Mouse (Mus musculus) liver, embryonic 11.5 days (tissue): ENCODE measurements around the gene Ivns1abp. TPM values are rescaled to one million over a fixed set of nuclear protein-coding genes. Genes with fewer than 3 reads are reported as not detected.

Source experiments
- ATAC-seq: fragments of 200-750 bp; cut with Nextera tagmentation; replicated peaks from 2 replicates; pipeline ENCODE4 v1.8.0; 2017; ENCODE audit warnings: moderate number of reproducible peaks, mild to moderate bottlenecking, moderate TSS enrichment, moderate library complexity; ENCODE audit not compliant: low FRiP score
- DNase-seq: peaks from one replicate; pipeline ENCODE4 v3.0.0-alpha.2; 2017; ENCODE audit warnings: low spot score
- H3K27ac ChIP-seq: fragments of 300-500 bp; sonication (generic); 2 replicates; pipeline ENCODE4 v1.5.1; 2014; ENCODE audit warnings: mild to moderate bottlenecking, low read depth, low read length, control low read depth
- H3K27me3 ChIP-seq: fragments of 300-500 bp; sonication (generic); replicated peaks from 2 replicates; pipeline ENCODE4 v1.6.1; 2014; ENCODE audit warnings: low read length, mixed read lengths; ENCODE audit not compliant: control insufficient read depth, insufficient read depth
- H3K36me3 ChIP-seq: fragments of 300-500 bp; sonication (generic); 2 replicates; pipeline ENCODE4 v1.6.1; 2014; ENCODE audit warnings: mild to moderate bottlenecking, low read length, moderate library complexity, mixed read lengths; ENCODE audit not compliant: control insufficient read depth, insufficient read depth
- H3K4me1 ChIP-seq: fragments of 300-500 bp; sonication (generic); replicated peaks from 2 replicates; pipeline ENCODE4 v1.6.1; 2014; ENCODE audit warnings: low read length, mixed read lengths; ENCODE audit not compliant: control insufficient read depth, insufficient read depth
- H3K4me2 ChIP-seq: fragments of 300-500 bp; sonication (generic); 2 replicates; pipeline ENCODE4 v1.6.1; 2014; ENCODE audit warnings: mild to moderate bottlenecking, control low read depth, moderate library complexity
- H3K4me3 ChIP-seq: fragments of 300-500 bp; sonication (generic); 2 replicates; pipeline ENCODE4 v1.5.1; 2014; ENCODE audit warnings: low read depth, low read length, control low read depth
- H3K9ac ChIP-seq: fragments of 300-500 bp; sonication (generic); 2 replicates; pipeline ENCODE4 v1.6.1; 2014; ENCODE audit warnings: low read depth, low read length, control low read depth
- H3K9me3 ChIP-seq: fragments of 300-500 bp; sonication (generic); 2 replicates; pipeline ENCODE4 v1.6.1; 2016; ENCODE audit warnings: low read length, inconsistent platforms, mixed read lengths; ENCODE audit not compliant: control insufficient read depth
- WGBS: fragments of 180-500 bp; shearing (Covaris S2); extraction: QIAGEN DNeasy Blood & Tissue Kit; methylation state at CpG from one replicate; pipeline ENCODE4 v1.1.7; 2014; 5-methylcytosine and 5-hydroxymethylcytosine counted together
- polyA plus RNA-seq: library from polyadenylated mRNA; unstranded; fragments of >200 nt; fragmentation: Nextera tagmentation; extraction: Ambion mirVana; gene quantifications from 2 replicates; pipeline ENCODE4 v1.2.1, GENCODE M21; 2014

Ivns1abp gene
- polyA plus RNA-seq, 1 experiment from 2014 or later: 231 TPM

GRCm38 (mm10) chr1:151307059-151307458 lies 37.2 kb upstream of the Ivns1abp start:
- Histone ChIP-seq H3K9ac (no peak overlapping the region), H3K36me3 (no peaks in the 10 kb centered on the region), H3K27me3 (no peaks in the 10 kb centered on the region), H3K9me3 (no peaks in the 10 kb centered on the region), H3K4me1 (no peaks in the 10 kb centered on the region), H3K4me3 (no peak overlapping the region), H3K27ac (no peak overlapping the region), H3K4me2 (no peak overlapping the region)
- DNase-seq: no peak
- ATAC-seq: no peak
- WGBS: 65% methylated on average over 2 of the region's 2 CpGs

DNA sequence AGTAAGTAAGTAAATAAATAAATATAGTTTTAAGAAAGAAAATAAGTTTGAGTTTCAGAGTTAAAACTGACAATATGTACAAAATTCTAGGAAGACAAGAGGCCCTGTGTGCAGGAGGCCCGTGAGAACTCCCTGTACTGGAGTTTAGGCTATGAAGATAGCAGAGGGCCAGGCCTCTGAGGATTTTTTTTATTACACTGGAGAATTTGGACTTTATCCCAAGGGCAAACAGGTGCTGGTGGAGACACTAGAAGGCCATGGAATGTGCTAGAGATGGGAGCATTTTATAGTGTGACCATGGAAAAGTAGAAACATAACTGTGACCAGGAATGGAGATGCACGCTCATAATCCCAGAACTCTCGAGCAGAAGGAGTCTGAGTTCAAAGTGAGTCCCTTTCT lies 36.5 kb upstream of the Ivns1abp start:
- Histone ChIP-seq H3K9ac (no peak overlapping the region), H3K9me3 (no peaks in the 10 kb centered on the region), H3K4me3 (no peak overlapping the region), H3K4me1 (no peaks in the 10 kb centered on the region), H3K36me3 (no peaks in the 10 kb centered on the region), H3K4me2 (no peak overlapping the region), H3K27ac (no peak overlapping the region), H3K27me3 (no peaks in the 10 kb centered on the region)
- WGBS: 79% methylated on average over 3 of the region's 3 CpGs
- ATAC-seq (no peak), DNase-seq (no peak)

- ATAC-seq (no peak), DNase-seq (no peak)
- no peak overlapping the region for H3K4me3 ChIP-seq
These were observed 35.8 kb upstream of the Ivns1abp start for GRCm38 (mm10) chr1:151308508-151308907.

DNA sequence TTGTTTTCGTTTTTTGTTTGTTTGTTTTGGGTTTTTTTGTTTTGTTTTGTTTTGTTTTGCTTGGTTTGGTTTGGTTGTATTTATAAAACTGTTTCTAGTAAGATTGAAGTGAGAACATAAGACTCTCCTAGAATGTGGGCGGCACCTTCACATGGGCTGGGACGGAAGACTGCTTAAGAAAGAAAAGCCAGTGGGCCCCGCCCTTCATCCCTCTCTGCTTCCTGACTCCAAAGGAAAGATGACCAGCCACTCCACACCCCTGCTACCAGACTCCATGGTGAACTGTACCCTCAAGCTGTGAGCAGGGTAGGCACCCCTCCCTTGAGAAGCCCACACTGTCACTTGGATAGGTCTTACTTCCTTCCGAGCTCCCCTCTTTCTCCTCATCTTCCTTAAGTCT lies 33.8 kb upstream of the Ivns1abp start:
- H3K4me2 ChIP-seq: no peak overlapping the region
- H3K4me3 ChIP-seq: no peak overlapping the region
- no peak for DNase-seq
- H3K27ac ChIP-seq: no peak overlapping the region
- H3K9me3 ChIP-seq: no peaks in the 10 kb centered on the region
- no peak overlapping the region for H3K9ac ChIP-seq
- ATAC-seq: no peak
- no peaks in the 10 kb centered on the region for H3K4me1 ChIP-seq
- WGBS: 72% methylated on average over 5 of the region's 5 CpGs
- no peaks in the 10 kb centered on the region for H3K27me3 ChIP-seq
- no peaks in the 10 kb centered on the region for H3K36me3 ChIP-seq

More at GRCm38 (mm10) chr1:151308508-151308907, 35.8 kb upstream of the Ivns1abp start:
- no peak overlapping the region for H3K4me2 ChIP-seq
- H3K36me3 ChIP-seq: no peaks in the 10 kb centered on the region
- H3K27ac ChIP-seq: no peak overlapping the region
- H3K9me3 ChIP-seq: no peaks in the 10 kb centered on the region
- H3K27me3 ChIP-seq: no peaks in the 10 kb centered on the region
- H3K9ac ChIP-seq: no peak overlapping the region
- H3K4me1 ChIP-seq: no peaks in the 10 kb centered on the region
- 71% methylated on average over 4 of the region's 4 CpGs for WGBS

- no peak overlapping the region for H3K4me2 ChIP-seq
- no peak for DNase-seq
- no peak overlapping the region for H3K27ac ChIP-seq
- no peak overlapping the region for H3K9ac ChIP-seq
- WGBS: 89% methylated on average over 11 of the region's 11 CpGs
- ATAC-seq: no peak
- H3K36me3 ChIP-seq: no peaks in the 10 kb centered on the region
- no peak overlapping the region for H3K4me3 ChIP-seq
- no peaks in the 10 kb centered on the region for H3K9me3 ChIP-seq
- H3K27me3 ChIP-seq: no peaks in the 10 kb centered on the region
- H3K4me1 ChIP-seq: no peaks in the 10 kb centered on the region
These were observed 32.9 kb upstream of the Ivns1abp start for GRCm38 (mm10) chr1:151311379-151311778.

DNA sequence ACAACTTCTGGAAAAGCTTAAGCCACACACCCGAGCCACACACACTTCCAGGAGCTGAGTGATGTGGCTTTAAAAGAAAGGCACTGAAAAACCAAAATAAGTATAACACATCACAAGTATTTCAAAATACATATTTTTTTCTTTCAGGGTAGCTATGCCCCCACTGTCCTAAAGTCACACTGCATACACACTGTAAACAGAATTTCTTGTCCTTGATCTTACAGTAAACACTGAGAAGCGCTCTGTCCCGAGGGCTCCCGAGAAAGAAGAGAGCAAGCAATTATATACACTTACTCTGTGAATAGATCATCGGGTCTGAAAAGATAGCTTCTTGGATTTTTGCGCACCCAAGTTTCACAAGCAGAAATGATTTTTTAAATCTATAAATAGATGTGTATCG lies 25.0 kb upstream of the Ivns1abp start:
- Histone ChIP-seq H3K27ac (no peak overlapping the region), H3K9me3 (no peaks in the 10 kb centered on the region), H3K9ac (no peak overlapping the region), H3K4me3 (no peak overlapping the region), H3K4me2 (no peak overlapping the region), H3K4me1 (no peaks in the 10 kb centered on the region), H3K27me3 (no peaks in the 10 kb centered on the region), H3K36me3 (no peaks in the 10 kb centered on the region)
- ATAC-seq: no peak
- WGBS: 82% methylated on average over 7 of the region's 7 CpGs
- DNase-seq: no peak

GRCm38 (mm10) chr1:151320408-151320807 lies 23.9 kb upstream of the Ivns1abp start:
- H3K9me3 ChIP-seq: no peaks in the 10 kb centered on the region
- no peaks in the 10 kb centered on the region for H3K4me1 ChIP-seq
- WGBS: 45% methylated on average over 4 of the region's 4 CpGs
- no peak for DNase-seq
- H3K27ac ChIP-seq: no peak overlapping the region
- ATAC-seq: no peak
- no peak overlapping the region for H3K9ac ChIP-seq
- H3K36me3 ChIP-seq: no peaks in the 10 kb centered on the region
- no peak overlapping the region for H3K4me2 ChIP-seq
- H3K4me3 ChIP-seq: no peak overlapping the region
- no peaks in the 10 kb centered on the region for H3K27me3 ChIP-seq

GRCm38 (mm10) chr1:151325328-151325727 lies 18.9 kb upstream of the Ivns1abp start:
- DNase-seq: no peak
- no peaks in the 10 kb centered on the region for H3K36me3 ChIP-seq
- H3K9me3 ChIP-seq: no peaks in the 10 kb centered on the region
- no peak overlapping the region for H3K4me3 ChIP-seq
- H3K4me1 ChIP-seq: no peaks in the 10 kb centered on the region
- no peak for ATAC-seq
- H3K4me2 ChIP-seq: no peak overlapping the region
- no peak overlapping the region for H3K9ac ChIP-seq
- no peak overlapping the region for H3K27ac ChIP-seq
- H3K27me3 ChIP-seq: no peaks in the 10 kb centered on the region
- WGBS: 79% methylated on average over 1 of the region's 1 CpGs

DNA sequence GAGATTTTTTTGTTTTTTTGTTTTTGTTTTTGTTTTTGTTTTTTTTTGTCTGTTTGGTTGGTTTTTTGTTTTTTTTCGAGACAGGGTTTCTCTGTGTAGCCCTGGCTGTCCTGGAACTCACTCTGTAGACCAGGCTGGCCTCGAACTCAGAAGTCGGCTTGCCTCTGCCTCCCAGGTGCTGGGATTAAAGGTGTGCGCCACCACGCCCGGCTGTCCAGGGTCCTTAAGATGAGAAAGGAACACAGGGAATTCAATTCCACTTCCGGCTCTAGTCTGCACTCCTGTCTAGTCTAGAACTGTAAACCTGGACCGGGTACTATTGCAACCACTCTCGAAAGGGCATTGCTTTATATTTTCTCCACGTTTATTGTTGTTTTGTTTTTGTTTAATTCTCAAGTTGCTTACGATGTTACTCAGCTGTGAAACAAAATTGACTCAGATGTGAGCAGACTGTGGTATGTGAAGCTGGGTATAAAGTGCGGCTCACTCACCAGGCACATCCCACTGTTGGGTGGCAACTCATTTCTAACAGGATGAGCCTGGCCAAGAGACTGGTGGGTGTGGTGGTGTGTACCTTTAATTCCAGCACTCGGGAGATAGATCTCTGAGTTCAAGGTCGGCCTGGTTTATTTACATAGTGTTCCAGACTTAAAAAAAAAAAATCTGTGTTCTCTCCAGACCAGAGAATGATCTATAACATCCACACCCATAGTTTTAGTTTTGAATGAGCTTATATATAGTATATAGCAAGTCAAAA lies 15.8 kb upstream of the Ivns1abp start:
- no peaks in the 10 kb centered on the region for H3K27me3 ChIP-seq
- no peak overlapping the region for H3K27ac ChIP-seq
- H3K4me3 ChIP-seq: no peak overlapping the region
- ATAC-seq (no peak), DNase-seq (no peak)
- H3K9me3 ChIP-seq: no peaks in the 10 kb centered on the region
- H3K9ac ChIP-seq: no peak overlapping the region
- H3K4me1 ChIP-seq: no peaks in the 10 kb centered on the region
- WGBS: 85% methylated on average over 14 of the region's 14 CpGs
- H3K4me2 ChIP-seq: no peak overlapping the region
- H3K36me3 ChIP-seq: no peaks in the 10 kb centered on the region
